Mouse (Mus musculus) heart, embryonic 11.5 days (tissue): Measurements from ENCODE around the gene Gbp5. TPM values are rescaled to one million over a fixed set of nuclear protein-coding genes. Genes with fewer than 3 reads are reported as not detected.
A peak's percentile ranks its signal among the peaks of the same experiment; 100 is the strongest.

ENCODE experiments used
- ATAC-seq: fragments of 200-750 bp; cut with Nextera tagmentation; replicated peaks from 2 replicates; pipeline ENCODE4 v1.8.0; 2017; ENCODE audit warnings: moderate library complexity; ENCODE audit not compliant: insufficient number of reproducible peaks, low FRiP score, low TSS enrichment
- H3K27ac ChIP-seq: fragments of 300-500 bp; sonication (generic); 2 replicates; pipeline ENCODE4 v1.5.1; 2014; ENCODE audit warnings: mild to moderate bottlenecking, low read depth, low read length
- H3K27me3 ChIP-seq: fragments of 300-500 bp; sonication (generic); 2 replicates; pipeline ENCODE4 v1.6.1; 2014; ENCODE audit warnings: mild to moderate bottlenecking, low read length, mixed read lengths; ENCODE audit not compliant: control insufficient read depth, insufficient read depth
- H3K36me3 ChIP-seq: fragments of 300-500 bp; sonication (generic); 2 replicates; pipeline ENCODE4 v1.6.1; 2014; ENCODE audit warnings: mild to moderate bottlenecking, low read length, moderate library complexity, mixed read lengths; ENCODE audit not compliant: control insufficient read depth, insufficient read depth
- H3K4me1 ChIP-seq: fragments of 300-500 bp; sonication (generic); 2 replicates; pipeline ENCODE4 v1.6.1; 2014; ENCODE audit warnings: low read length; ENCODE audit not compliant: control insufficient read depth, insufficient read depth
- H3K4me2 ChIP-seq: fragments of 300-500 bp; sonication (generic); 2 replicates; pipeline ENCODE4 v1.6.1; 2014; ENCODE audit warnings: mild to moderate bottlenecking, moderate library complexity
- H3K4me3 ChIP-seq: fragments of 300-500 bp; sonication (generic); 2 replicates; pipeline ENCODE4 v1.5.1; 2014; ENCODE audit warnings: low read depth, low read length
- H3K9ac ChIP-seq: fragments of 300-500 bp; sonication (generic); 2 replicates; pipeline ENCODE4 v1.6.1; 2014; ENCODE audit warnings: mild to moderate bottlenecking, low read depth, low read length, moderate library complexity
- H3K9me3 ChIP-seq: fragments of 300-500 bp; sonication (generic); replicated peaks from 2 replicates; pipeline ENCODE4 v1.6.1; 2016; ENCODE audit warnings: low read length; ENCODE audit not compliant: control insufficient read depth
- WGBS: fragments of 180-500 bp; shearing (Covaris S2); extraction: QIAGEN DNeasy Blood & Tissue Kit; methylation state at CpG from one replicate; pipeline ENCODE4 v1.1.7; 2014; ENCODE audit not compliant: insufficient replicate concordance; 5-methylcytosine and 5-hydroxymethylcytosine counted together
- polyA plus RNA-seq: library from polyadenylated mRNA; unstranded; fragments of >200 nt; fragmentation: Nextera tagmentation; extraction: Ambion mirVana; gene quantifications from 2 replicates; pipeline ENCODE4 v1.2.1, GENCODE M21; 2014

Gbp5 gene
- not detected in 2 replicates for polyA plus RNA-seq

- no peaks in the 10 kb centered on the region for H3K36me3 ChIP-seq
- ATAC-seq, result peak; percentile 49; the same call in 1 of the 2 replicates
- no peak within 1 kb of the TSS for H3K4me2 ChIP-seq
- no peaks in the 10 kb centered on the region for H3K27me3 ChIP-seq
- 55% methylated on average over 6 of the region's 6 CpGs for WGBS
- no peak within 1 kb of the TSS for H3K9ac ChIP-seq
- no peaks in the 10 kb centered on the region for H3K9me3 ChIP-seq
- no peak within 1 kb of the TSS for H3K27ac ChIP-seq
- no peak within 1 kb of the TSS for H3K4me3 ChIP-seq
- H3K4me1 ChIP-seq, result no peaks in the 10 kb centered on the region
Measured at GRCm38 (mm10) chr3:142493536-142494061, at the start of gene Gbp5. Gene Gbp5, plus strand, starts transcription at chr3:142493978.

GRCm38 (mm10) chr3:142454198-142454597 lies 39.6 kb upstream of the Gbp5 start:
- Histone ChIP-seq H3K27ac (no peak overlapping the region), H3K4me1 (peaks cover 13% of the 10 kb centered on the region), H3K4me2 (no peak overlapping the region), H3K9me3 (no peaks in the 10 kb centered on the region), H3K4me3 (no peak overlapping the region), H3K27me3 (no peaks in the 10 kb centered on the region), H3K9ac (no peak overlapping the region), H3K36me3 (no peaks in the 10 kb centered on the region)
- ATAC-seq, result no peak
- 81% methylated on average over 7 of the region's 7 CpGs for WGBS

DNA sequence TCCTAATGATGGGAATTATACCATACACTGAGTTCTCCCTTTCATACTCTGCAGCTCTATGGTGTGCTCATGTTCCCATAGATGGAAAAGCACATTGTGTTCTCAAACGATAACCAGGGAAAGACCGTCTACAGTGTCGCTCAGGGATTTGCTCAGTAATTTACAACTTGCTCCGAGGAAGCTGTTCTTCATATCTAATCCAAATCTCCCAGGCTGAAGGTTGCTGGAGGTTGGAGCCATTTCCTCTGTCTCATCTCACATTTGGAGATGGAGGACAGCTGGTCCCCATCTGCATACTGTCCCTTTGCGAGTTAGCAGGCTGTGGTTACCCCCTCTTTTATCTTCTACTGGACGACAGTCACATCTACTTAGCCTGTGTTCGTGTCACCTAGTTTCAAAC lies 34.5 kb upstream of the Gbp5 start:
- H3K4me3 ChIP-seq, result no peak overlapping the region
- WGBS, result 62% methylated on average over 7 of the region's 7 CpGs
- no peaks in the 10 kb centered on the region for H3K27me3 ChIP-seq
- H3K9ac ChIP-seq, result no peak overlapping the region
- no peak overlapping the region for H3K4me2 ChIP-seq
- H3K9me3 ChIP-seq, result no peaks in the 10 kb centered on the region
- ATAC-seq, result no peak
- no peaks in the 10 kb centered on the region for H3K4me1 ChIP-seq
- H3K27ac ChIP-seq, result no peak overlapping the region
- no peaks in the 10 kb centered on the region for H3K36me3 ChIP-seq

DNA sequence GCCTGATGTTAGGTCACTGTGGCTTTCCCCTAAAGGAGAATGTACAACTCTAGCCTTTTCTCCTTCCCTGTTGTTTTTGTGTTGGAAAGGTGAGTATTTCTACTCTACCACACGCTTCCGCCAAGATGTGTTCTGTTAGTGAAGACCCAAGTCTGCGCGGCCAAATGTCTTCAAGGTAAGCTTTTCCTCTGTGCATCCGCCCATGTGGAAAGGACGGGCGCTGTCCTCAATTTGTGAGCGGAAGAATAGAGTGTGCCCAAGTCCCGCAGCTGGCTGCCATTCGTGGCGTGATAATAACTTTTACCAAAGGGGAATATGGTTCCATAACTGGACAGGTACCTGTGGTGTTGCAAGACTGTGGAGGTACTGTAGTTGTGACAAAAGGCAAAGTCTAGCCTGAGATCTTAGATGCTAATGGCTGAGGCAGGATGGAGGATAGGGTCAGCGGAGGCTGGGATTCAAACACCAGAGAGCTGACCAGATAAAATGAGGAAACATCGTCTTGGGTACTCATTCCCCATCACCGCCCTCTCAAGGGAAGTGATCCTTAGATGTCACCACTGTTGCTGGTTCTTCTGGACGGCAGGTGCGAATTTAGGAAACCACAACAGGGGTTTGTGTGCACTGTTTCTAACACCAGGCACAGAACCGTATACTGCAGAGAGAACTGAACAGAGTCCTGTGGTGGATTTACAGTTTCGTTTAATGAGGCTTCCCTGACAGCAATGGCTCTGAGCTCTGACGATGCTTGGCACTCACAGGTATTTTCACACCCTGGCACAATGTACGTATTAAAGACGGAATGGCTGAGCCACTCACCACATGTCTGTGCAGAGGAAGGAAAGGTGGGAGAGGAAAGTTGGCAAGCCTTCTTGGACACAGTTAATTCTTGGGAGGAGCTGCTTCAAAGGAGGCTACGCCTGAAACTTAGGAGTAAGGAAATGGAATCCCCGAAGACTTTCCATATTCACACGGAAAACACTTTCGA lies 30.7 kb upstream of the Gbp5 start:
- 86% methylated on average over 25 of the region's 25 CpGs for WGBS
- H3K9ac ChIP-seq, result no peak overlapping the region
- no peaks in the 10 kb centered on the region for H3K9me3 ChIP-seq
- no peak overlapping the region for H3K27ac ChIP-seq
- ATAC-seq, result no peak
- H3K4me3 ChIP-seq, result no peak overlapping the region
- no peaks in the 10 kb centered on the region for H3K4me1 ChIP-seq
- no peaks in the 10 kb centered on the region for H3K36me3 ChIP-seq
- H3K27me3 ChIP-seq, result no peaks in the 10 kb centered on the region
- no peak overlapping the region for H3K4me2 ChIP-seq

GRCm38 (mm10) chr3:142474349-142474983 lies 19.3 kb upstream of the Gbp5 start:
- ATAC-seq, result no peak
- Histone ChIP-seq H3K27me3 (no peaks in the 10 kb centered on the region), H3K4me1 (no peaks in the 10 kb centered on the region), H3K9ac (no peak overlapping the region), H3K36me3 (no peaks in the 10 kb centered on the region), H3K4me2 (peak overlapping the region; percentile 52), H3K9me3 (no peaks in the 10 kb centered on the region), H3K4me3 (no peak overlapping the region), H3K27ac (no peak overlapping the region)
- 18% methylated on average over 11 of the region's 11 CpGs for WGBS

- no peak overlapping the region for H3K4me2 ChIP-seq
- no peaks in the 10 kb centered on the region for H3K4me1 ChIP-seq
- 14% methylated on average over 4 of the region's 4 CpGs for WGBS
Measured at GRCm38 (mm10) chr3:142475913-142476312, 17.9 kb upstream of the Gbp5 start.

DNA sequence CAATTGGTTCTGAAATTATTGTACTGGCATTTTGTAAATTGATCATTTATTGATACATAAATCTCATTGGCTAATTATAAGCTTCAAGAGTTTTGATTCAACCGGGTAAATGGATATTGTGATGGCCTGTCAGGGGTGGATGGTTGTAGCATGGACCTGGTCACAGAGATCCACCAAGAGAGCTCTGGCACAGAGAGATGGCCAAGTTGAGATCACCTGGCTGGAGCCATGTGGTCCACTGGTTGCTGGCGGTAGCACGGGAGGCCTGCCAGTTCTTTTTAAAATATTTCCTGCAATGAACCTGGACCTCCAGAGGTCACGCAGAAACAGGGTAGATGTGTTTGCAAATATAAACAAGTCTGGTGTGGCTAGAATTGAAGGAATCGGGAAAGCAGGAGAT lies 15.9 kb upstream of the Gbp5 start:
- no peak overlapping the region for H3K4me2 ChIP-seq
- H3K4me1 ChIP-seq, result no peaks in the 10 kb centered on the region
- H3K36me3 ChIP-seq, result no peaks in the 10 kb centered on the region
- WGBS, result 75% methylated on average over 5 of the region's 5 CpGs
- no peak overlapping the region for H3K4me3 ChIP-seq
- H3K27me3 ChIP-seq, result no peaks in the 10 kb centered on the region
- no peak for ATAC-seq
- no peak overlapping the region for H3K9ac ChIP-seq
- H3K9me3 ChIP-seq, result no peaks in the 10 kb centered on the region
- no peak overlapping the region for H3K27ac ChIP-seq

More at GRCm38 (mm10) chr3:142475913-142476312, 17.9 kb upstream of the Gbp5 start:
- Histone ChIP-seq H3K9ac (no peak overlapping the region), H3K27ac (no peak overlapping the region), H3K9me3 (no peaks in the 10 kb centered on the region), H3K4me3 (no peak overlapping the region), H3K36me3 (no peaks in the 10 kb centered on the region), H3K27me3 (no peaks in the 10 kb centered on the region)
- no peak for ATAC-seq

DNA sequence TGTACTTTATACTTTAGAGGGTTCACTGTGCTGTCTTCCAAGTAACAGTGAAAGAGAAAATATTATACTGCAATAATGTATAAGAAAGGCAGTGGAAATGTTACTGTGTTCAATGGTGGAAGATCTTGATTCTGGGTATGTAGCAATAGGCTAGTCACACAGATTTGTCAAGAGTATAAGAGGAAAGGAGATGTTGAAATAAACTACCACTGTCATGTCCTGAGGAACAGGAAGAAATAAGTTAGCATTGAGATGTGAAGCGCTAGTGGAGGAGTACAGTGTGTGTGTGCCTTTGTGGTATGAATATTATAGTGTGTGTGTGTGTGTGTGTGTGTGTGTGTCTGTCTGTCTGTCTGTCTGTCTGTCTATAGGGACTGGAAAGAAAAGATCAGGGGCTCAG lies 15.4 kb upstream of the Gbp5 start:
- no peaks in the 10 kb centered on the region for H3K36me3 ChIP-seq
- H3K9me3 ChIP-seq, result no peaks in the 10 kb centered on the region
- H3K27ac ChIP-seq, result no peak overlapping the region
- 89% methylated on average over 1 of the region's 1 CpGs for whole genome bisulfite sequencing
- H3K4me1 ChIP-seq, result no peaks in the 10 kb centered on the region
- ATAC-seq, result no peak
- no peak overlapping the region for H3K4me2 ChIP-seq
- no peaks in the 10 kb centered on the region for H3K27me3 ChIP-seq
- H3K4me3 ChIP-seq, result no peak overlapping the region
- H3K9ac ChIP-seq, result no peak overlapping the region
